Mouse (Mus musculus): Measurements from ENCODE around the gene Gm10840. TPM values are rescaled to one million over a fixed set of nuclear protein-coding genes. Genes with fewer than 3 reads are reported as not detected.
"Not testable (repeated sequence)": the region's sequence is repeated elsewhere in the genome, so short reads cannot be mapped to it uniquely, and the experiment has no call there.

Gene Gm10840
- total RNA-seq, 2 experiments from 2014 or later: 2.2 TPM; not detected in 1

- no peak for DNase-seq
Observed at GRCm38 (mm10) chr11:106198277-106198676, 37.6 kb downstream of the Gm10840 start.

- DNase-seq: not testable (repeated sequence)
Observed at GRCm38 (mm10) chr11:106199997-106200396, 39.3 kb downstream of the Gm10840 start.

- DNase-seq: no peak
Observed at GRCm38 (mm10) chr11:106200756-106201155, 40.1 kb downstream of the Gm10840 start.

- DNase-seq: no peak
Observed at GRCm38 (mm10) chr11:106201337-106202122, 40.9 kb downstream of the Gm10840 start.

GRCm38 (mm10) chr11:106202123-106202465, 41.4 kb downstream of the Gm10840 start, which contains the start of gene Strada:
Gene Strada (minus strand): TSS chr11:106202168.
- no peak for DNase-seq

Other genes with a start within 250 kb of the Gm10840 start
- 10 to 100 TPM; 47.8 to 50.0 TPM for gene Cyb561, start 207.5 kb upstream of the Gm10840 start, total RNA-seq (2021)
- gene Ace, start 192.9 kb upstream of the Gm10840 start, total RNA-seq (2021): 1 to 10 TPM; 5.0 to 8.1 TPM
- not detected for gene Ace3, start 166.2 kb upstream of the Gm10840 start, total RNA-seq (2021)
- 1 to 10 TPM in 1 of 2 experiments, under 1 TPM in 1; 0.99 to 1.0 TPM for gene Kcnh6, start 152.7 kb upstream of the Gm10840 start, total RNA-seq (2021)
- 100 to 1,000 TPM; 137 to 141 TPM for gene Dcaf7, start 124.0 kb upstream of the Gm10840 start, total RNA-seq (2021)
- gene Taco1, start 94.8 kb upstream of the Gm10840 start, total RNA-seq (2021): 10 to 100 TPM; 19.7 to 20.1 TPM
- gene Map3k3, start 76.2 kb upstream of the Gm10840 start, total RNA-seq (2021): 10 to 100 TPM; 29.3 to 33.8 TPM
- gene Limd2, start within 50 bp of the Gm10840 start, total RNA-seq (2021): 100 to 1,000 TPM; 138 to 144 TPM
- gene Strada, start 41.3 kb downstream of the Gm10840 start, total RNA-seq (2021): 10 to 100 TPM; 27.5 to 29.9 TPM
- gene Ccdc47, start 55.5 kb downstream of the Gm10840 start, total RNA-seq (2021): 100 to 1,000 TPM in 1 of 2 experiments, 10 to 100 TPM in 1; 82.8 to 101 TPM
- gene Ddx42, start 56.1 kb downstream of the Gm10840 start, total RNA-seq (2021): 10 to 100 TPM; 69.9 to 70.9 TPM
- gene Ftsj3, start 95.2 kb downstream of the Gm10840 start, total RNA-seq (2021): 10 to 100 TPM; 30.6 to 31.4 TPM
- 100 to 1,000 TPM; 163 to 169 TPM for gene Psmc5, start 95.3 kb downstream of the Gm10840 start, total RNA-seq (2021)
- gene Smarcd2, start 112.1 kb downstream of the Gm10840 start, total RNA-seq (2021): 10 to 100 TPM; 28.5 to 38.9 TPM
- under 1 TPM; 0.17 to 0.18 TPM for gene Tcam1, start 115.8 kb downstream of the Gm10840 start, total RNA-seq (2021)
- not detected for gene Gh, start 141.0 kb downstream of the Gm10840 start, total RNA-seq (2021)
- gene Cd79b, start 153.9 kb downstream of the Gm10840 start, total RNA-seq (2021): under 1 TPM in 1 of 2 experiments, not detected in 1; 0.33 TPM
- gene Scn4a, start 192.4 kb downstream of the Gm10840 start, total RNA-seq (2021): not detected
- gene Prr29, start 204.6 kb downstream of the Gm10840 start, total RNA-seq (2021): not detected
- 1 to 10 TPM; 2.3 to 2.8 TPM for gene Icam2, start 227.2 kb downstream of the Gm10840 start, total RNA-seq (2021)

All from layer of hippocampus, postnatal 36 days (tissue).